Mouse (Mus musculus): ENCODE data around the gene Prl8a9. TPM values are rescaled to one million over a fixed set of nuclear protein-coding genes. Genes with fewer than 3 reads are reported as not detected.

The Prl8a9 gene
- polyA plus RNA-seq (2017; shearing (Covaris generic)) = not detected

GRCm38 (mm10) chr13:27564506-27564905, at the start of gene Prl8a9:
Gene Prl8a9, minus strand, starts transcription at chr13:27564606.

GRCm38 (mm10) chr13:27610482-27610881, 46.1 kb upstream of the Prl8a9 start, which contains the start of gene Prl7b1:
Gene Prl7b1, minus strand, starts transcription at chr13:27610582.

GRCm38 (mm10) chr13:27582071-27582470, 17.7 kb upstream of the Prl8a9 start, which contains the start of gene Prl8a1:
Gene Prl8a1, minus strand, starts transcription at chr13:27582171.

GRCm38 (mm10) chr13:27513117-27513516, 51.3 kb downstream of the Prl8a9 start, which contains the start of gene Prl8a8:
Gene Prl8a8, minus strand, starts transcription at chr13:27513217.

Other genes with a start within 250 kb of the Prl8a9 start
- not detected for gene Prl8a2, start 218.9 kb downstream of the Prl8a9 start, polyA plus RNA-seq (2017; shearing (Covaris generic))
- not detected for gene Prl2b1, start 173.8 kb downstream of the Prl8a9 start, polyA plus RNA-seq (2017; shearing (Covaris generic))
- not detected for gene Prl8a6, start 125.9 kb downstream of the Prl8a9 start, polyA plus RNA-seq (2017; shearing (Covaris generic))
- not detected for gene Prl8a8, start 51.4 kb downstream of the Prl8a9 start, polyA plus RNA-seq (2017; shearing (Covaris generic))
- gene Prl8a1, start 17.6 kb upstream of the Prl8a9 start, polyA plus RNA-seq (2017; shearing (Covaris generic)) = not detected
- not detected for gene Prl7b1, start 46.0 kb upstream of the Prl8a9 start, polyA plus RNA-seq (2017; shearing (Covaris generic))
- not detected for gene Prl7a1, start 77.9 kb upstream of the Prl8a9 start, polyA plus RNA-seq (2017; shearing (Covaris generic))
- gene Prl7a2, start 103.4 kb upstream of the Prl8a9 start, polyA plus RNA-seq (2017; shearing (Covaris generic)) = not detected
- gene Prl7d1, start 152.1 kb upstream of the Prl8a9 start, polyA plus RNA-seq (2017; shearing (Covaris generic)) = not detected
- gene Prl7c1, start 216.2 kb upstream of the Prl8a9 start, polyA plus RNA-seq (2017; shearing (Covaris generic)) = not detected
- gene Prl2a1, start 237.0 kb upstream of the Prl8a9 start, polyA plus RNA-seq (2017; shearing (Covaris generic)) = not detected

All from CD4-positive, CD25-positive, alpha-beta regulatory T cell, adult 9 weeks (primary cell).